Mouse (Mus musculus) thymus, postnatal 0 days (tissue): ENCODE measurements around the gene Smok2a. TPM values are rescaled to one million over a fixed set of nuclear protein-coding genes. Genes with fewer than 3 reads are reported as not detected.
"Not testable (repeated sequence)": the region's sequence is repeated elsewhere in the genome, so short reads cannot be mapped to it uniquely, and the experiment has no call there.

ENCODE experiments used
- DNase-seq: peaks from one replicate; pipeline ENCODE4 v3.0.0-alpha.2; 2015; ENCODE audit warnings: low spot score
- polyA plus RNA-seq: library from polyadenylated mRNA; unstranded; fragments of >200 nt; fragmentation: Nextera tagmentation; extraction: Ambion mirVana; gene quantifications from 2 replicates; pipeline ENCODE4 v1.2.1, GENCODE M21; 2015

Gene Smok2a
- polyA plus RNA-seq = not detected in 2 replicates

DNA sequence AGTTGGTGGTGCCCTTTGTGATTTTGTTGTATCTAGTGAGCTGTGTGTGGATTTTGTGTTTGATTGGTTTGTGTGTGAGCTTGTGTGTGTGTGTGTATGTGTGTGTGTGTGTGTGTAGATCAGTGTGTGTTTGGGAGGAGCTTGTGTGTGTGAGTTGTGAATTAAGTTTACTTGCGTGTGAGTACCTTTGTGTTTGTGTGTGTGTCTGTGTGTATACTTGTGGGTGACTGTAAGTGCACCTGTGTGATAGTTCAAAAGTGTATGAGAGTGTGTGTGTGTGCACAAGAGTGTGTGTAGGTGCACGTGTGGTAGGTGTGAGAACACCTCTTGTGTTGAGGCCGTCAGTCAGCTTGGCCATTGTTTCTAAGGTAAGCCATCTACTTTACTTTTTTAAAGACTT is at the start of gene Smok2a:
Gene Smok2a (plus strand): TSS at position 301 of the 400 bp plus-strand sequence.
- DNase-seq = no peak

DNA sequence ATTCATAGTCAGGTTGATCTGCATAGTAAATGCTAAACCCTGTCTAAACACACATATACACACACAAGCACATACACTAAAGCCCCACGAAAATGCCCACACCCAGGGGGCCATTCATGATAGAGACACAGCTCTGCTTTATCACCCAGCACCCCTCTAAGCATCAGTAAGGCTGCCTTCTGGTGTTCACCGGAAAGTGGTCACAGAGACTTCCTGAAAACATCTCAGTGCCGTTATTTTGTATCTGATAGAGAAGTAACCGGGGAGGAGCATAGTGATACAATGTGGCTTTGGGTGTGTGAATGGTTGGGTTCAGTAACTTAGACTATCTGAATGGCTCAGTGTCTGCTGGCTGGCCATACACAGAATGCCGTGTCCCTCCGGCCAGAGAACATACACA is 47.4 kb upstream of the Smok2a start:
- DNase-seq = not testable (repeated sequence)

DNA sequence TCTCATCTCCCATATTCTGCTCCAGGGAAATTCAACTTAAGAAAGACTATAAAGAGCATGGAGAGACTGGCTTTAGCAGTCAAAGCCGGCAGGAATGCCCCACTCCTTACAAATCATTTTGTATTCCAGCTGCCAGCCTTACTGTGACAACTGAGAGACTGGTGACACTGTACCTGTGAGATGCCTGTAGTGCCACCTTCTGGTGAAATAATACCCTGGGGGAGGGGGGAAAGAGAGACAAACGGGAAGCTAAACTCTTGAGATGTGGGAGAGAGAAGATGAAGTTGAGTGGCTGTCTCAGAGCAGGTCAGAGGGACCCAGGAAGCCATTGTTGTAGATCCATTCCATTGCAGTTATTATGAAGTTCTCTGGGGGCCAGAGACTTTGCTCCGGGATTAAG is 47.0 kb upstream of the Smok2a start:
- DNase-seq = not testable (repeated sequence)

DNA sequence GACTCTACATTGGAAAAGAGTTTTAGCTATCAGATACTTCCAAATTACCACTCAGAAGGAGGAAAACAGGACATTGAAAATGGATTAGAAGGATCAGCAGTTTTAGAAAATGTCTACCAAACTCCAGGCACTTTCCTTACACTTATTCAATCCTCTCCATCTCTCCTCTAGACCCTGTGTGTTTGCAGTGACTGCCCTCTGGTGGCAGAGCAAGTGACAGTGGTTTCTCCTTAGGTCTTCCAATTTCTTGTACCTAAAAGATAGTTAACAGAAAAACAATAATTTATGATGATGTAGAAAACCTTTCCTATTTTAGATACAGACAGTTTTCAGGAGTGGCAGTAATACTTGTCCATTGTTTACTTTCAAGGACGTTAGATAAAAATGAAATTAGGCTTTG is 45.4 kb upstream of the Smok2a start:
- DNase-seq = not testable (repeated sequence)

DNA sequence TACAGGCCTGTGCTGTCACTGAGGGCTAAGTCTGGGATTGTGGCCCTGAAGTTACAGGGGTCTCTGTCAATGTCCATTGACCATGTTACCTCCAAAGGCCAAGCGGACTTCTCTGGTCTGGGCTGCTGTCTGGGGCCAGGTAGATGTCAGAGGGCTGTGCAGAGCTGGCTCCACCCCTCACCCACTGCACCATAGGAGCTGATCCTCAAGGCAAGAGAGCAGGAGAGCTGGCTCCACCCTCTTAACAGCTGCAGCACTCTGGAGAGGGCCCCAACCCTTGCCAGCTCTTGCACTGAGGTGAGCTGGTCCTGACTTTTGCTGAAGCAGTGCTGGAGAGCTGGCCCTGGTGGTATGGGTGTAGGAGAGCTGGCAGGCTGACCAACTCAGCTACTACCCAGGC is 43.2 kb upstream of the Smok2a start:
- DNase-seq = not testable (repeated sequence)

DNA sequence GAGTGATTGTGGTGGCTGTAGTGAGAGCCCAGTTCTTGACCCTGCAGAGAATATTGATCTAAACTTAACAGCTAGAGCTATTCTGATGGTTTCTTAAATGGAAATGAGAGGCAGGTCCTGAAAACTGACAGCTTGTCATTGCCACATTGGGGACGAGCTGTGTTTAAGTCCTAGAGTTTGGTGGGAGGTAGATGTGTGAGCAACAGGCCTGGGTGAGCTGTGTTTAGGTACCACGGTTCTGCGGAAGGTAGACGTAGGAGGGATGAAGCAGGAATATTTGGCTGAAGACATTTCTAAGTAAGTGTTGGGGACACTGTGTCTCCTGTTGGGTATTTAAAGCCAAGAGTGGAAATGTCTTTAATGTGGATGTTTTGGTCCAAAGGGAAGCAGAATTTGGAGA is 42.0 kb upstream of the Smok2a start:
- DNase-seq = not testable (repeated sequence)

DNA sequence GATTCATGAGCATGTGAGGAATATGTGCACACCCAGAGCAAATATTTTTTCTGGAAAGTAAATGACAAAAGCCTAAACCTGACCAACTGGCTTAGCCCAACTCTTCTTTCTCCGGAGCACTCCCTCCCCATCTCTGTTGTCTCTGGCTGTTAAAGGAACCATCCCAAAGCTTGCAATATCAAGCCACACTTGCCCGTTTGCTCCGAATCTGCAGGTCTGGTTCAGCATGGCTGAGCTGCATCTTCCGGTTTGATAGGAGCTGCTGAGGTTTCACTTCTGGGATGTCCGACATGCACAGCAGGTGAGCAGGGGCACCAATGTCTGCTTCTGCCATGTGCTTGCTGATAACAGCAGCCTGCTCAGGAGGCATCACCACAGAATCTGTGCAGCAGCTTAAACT is 40.5 kb upstream of the Smok2a start:
- DNase-seq = peak; percentile 2

DNA sequence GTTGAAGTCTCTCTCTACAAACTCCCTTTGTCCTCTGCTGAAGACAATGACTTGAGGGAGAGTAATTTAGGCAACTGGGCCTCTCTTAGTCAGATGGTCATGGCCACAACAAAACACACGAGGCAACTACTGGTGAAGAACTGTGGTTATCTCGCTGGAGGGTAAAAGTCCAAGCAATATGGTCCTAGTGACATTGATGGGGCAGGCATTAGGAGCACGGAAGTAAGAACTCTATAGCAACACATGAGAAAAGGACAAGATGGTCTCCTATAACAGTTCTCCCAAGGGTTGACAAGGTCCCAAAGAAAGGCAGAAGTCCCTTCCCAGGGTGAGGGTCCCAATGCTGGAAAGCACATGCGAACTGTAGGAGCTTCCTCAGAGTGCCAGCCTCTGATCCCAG is 38.3 kb upstream of the Smok2a start:
- not testable (repeated sequence) for DNase-seq

DNA sequence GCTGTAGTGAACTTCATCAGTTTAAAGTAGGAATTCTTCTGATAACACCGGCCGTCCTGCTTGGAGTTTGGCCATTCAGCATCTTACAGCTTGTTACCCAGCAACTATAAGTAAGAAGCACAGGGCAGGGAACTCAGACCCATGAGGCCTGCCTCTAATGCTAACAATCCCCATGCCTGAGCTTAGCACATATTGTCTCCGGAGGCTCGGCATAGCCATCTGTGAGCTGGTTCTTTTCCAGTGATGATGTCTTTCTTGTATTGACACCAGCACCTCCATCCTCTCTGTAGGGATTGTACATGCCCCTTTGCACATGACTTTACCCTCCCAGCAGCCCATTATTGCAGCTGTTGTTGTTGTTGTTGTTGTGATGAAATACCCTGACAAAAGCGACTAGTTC is 36.5 kb upstream of the Smok2a start:
- DNase-seq = not testable (repeated sequence)

DNA sequence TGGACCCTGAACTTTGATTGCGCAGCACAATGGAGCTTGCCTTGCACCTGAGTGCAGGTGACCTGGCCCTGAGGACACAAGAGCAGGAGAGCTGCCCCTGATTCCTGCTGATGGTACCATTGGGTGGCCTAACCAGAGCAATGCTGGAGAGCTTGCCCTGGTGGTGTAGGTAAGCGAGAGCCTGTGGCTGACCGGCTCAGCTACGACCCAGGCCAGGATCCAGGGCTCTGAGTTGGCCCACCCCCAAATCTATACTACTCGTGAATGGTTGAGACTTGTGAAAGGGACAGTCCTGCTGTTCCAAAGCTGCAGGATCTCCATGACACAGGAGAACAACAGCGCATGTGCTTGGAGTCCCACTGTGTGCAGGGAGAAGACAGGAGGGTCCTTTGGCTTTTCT is 34.4 kb upstream of the Smok2a start:
- DNase-seq = not testable (repeated sequence)

DNA sequence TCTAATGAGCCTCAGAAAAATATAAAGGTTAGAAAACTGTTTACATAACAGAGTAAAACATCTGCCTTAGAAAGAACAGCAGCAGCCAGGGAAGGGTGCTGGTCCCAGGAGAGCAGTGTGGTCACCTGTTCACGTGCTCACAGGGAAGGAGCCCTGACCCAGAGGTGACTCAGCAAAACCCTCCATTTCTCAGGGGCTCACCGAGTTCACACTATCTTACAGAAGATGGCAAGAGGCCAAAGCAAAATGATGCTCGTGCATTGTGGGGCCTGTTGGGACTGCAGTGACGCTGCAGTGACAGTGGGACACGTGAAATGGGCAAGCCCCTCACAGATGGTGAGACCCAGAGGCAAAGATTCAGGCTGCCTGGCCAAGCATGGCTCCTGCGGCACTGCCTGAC is 33.4 kb upstream of the Smok2a start:
- DNase-seq = not testable (repeated sequence)

DNA sequence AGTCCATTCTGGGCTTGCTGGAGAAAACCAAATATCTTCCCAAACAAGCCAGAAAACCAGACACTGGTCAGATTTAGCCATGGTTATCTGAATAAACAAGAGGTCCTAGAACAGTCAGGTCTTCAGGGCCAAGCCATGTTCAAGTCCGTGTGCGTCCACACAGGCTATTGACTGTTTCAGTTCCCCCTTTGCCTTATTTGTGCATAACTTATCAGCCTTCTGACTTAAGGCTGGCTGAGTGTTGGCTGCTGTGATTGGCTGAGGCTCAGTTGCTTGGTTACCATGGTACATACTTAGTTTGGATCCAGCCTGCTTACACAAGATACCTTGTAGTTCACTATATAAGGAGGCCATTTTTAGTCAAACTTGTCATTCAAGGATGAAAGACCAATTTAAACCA is 32.1 kb upstream of the Smok2a start:
- not testable (repeated sequence) for DNase-seq

DNA sequence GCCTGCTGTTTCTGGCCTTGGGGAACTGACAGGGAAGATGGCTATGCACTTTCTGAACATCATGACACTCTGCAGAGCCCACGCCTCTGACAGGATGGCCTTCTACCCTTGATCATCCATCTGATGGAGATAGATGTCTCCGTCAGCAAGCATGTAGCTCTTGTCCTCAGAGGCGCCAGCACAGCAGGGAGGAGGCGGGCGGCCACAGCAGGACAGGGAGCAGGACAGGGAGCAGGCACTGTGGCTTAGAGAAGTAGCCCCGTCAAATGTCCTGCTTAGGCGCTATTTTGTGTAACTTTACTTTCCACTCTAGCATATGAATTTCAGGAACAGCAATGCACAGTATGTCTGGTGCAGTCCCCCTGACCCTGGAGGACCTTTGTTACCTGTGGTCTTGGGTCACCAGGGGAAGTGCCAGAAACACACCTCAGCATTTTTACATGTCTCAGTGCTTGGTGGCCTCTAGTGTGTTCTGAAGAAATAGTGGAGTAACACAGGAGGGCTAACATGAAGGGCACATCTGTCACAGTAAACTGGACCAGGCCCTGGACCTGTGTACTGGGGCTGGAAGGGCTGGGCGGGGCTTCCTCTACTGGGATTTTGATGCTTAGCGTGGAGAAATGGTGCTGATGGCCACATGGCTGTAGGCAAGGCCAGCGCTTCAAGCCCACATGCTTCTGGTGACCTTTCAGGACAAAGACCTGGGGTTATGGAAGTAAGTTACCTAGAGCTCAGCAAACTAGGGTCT is 30.0 kb upstream of the Smok2a start:
- not testable (repeated sequence) for DNase-seq

DNA sequence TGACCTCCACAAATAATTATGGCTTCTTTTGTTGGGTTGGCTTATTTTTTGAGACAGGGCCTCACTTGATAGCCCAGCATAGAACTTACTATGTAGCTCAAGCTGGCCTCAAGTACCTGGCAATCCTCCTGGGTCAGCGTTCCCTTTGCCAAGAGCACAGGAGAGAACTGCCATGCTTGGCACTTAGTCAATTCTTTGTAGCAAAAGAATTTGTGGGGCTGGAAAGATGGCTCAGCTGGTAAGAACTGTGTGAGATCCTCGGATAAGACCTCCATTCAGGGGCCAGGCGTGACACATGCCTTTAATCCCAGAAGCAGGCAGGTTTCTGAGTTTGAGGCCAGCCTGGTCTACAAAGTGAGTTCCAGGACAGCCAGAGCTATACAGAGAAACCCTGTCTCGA is 24.5 kb upstream of the Smok2a start:
- DNase-seq = not testable (repeated sequence)

DNA sequence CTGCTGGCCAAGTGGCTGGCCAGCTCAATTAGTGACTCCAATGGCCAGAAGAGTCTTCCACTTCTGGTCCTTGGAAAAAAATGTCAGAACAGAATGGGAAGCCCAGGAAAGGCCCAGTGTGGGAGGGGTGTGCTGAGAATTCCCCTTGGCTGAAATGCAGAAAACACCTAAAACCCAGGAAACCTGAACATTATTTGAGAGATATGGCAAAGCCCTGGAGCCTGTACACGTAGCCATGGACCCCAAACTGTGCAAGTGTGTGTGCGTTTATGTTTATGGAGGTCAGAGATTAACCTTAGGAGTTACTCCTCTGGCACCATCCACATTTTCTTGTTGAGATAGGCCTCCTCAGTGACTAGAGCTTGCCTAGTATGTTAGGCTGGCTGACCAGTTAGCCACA is 22.2 kb upstream of the Smok2a start:
- DNase-seq = not testable (repeated sequence)

DNA sequence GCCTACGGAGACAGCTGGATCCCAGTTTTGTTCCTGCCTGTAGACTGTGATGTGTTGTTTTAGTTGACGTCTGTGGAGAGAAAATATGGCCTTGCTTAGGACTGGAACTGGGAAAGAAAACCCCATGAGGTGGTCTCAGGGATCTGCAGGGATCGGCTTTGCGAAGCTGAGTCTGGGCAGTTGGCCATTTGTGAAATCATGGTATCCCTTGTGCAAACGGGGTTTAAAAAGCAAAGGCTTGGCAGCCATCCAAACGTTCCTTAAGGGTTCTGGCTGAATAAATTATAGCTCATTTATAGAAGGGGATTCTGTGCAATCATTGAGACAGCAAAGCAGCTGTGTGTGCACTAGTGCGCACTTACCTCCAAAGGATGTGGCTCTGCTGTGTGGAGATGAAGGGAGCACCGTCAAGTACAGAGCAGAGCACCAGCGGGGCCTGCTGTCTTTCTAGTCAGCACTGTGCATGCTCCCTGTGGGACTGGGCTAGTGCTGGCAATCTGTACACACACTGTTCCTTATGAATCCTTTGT is 21.0 kb upstream of the Smok2a start:
- not testable (repeated sequence) for DNase-seq

DNA sequence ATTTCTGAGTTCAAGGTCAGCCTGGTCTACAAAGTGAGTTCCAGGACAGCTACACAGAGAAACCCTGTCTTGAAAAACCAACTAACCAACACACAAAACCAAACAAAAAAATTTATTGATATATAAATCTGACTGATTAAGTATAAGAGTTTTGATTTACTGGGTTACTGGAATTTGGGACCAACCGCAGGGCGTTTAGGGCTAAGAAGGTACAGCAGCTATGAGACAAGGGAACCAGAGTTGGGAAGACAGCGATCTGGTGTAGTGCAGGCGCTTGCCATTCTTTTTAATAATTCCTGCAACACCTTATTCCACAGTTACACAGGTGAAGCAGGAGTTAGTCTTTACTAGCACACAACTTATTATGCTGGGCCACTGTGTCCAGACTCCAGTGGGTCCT is 19.4 kb upstream of the Smok2a start:
- DNase-seq = not testable (repeated sequence)

DNA sequence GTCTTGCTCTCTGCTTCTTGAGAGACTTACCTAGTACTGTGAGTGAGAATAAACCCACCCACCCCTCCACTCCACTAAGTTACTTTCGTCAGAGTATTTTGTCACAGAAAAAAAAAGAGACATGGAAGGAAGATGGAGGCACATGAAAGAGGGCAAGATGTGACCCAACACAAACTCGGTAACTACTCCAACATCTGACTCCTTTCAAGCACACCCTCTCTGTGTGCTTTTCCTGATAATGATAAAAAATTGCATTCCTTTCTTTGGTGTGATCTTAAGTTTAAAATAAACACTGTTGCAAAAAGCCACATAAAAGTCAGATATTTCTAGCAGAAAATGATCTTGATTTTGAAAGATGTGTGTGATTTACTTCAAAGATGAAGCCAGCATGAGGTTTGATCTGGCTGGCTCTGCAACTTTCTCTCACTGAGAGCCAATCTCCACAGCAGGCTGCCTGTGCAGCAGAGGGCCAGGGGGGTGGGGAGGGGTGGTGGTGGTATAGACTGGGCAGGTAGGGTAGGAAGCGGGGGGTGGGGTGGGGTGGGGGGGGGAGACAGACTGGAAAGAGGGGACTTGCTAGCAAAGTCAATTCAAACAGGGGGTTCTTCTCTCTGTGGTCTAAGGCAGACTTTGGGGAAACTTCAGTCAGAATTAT is 18.4 kb upstream of the Smok2a start:
- not testable (repeated sequence) for DNase-seq

DNA sequence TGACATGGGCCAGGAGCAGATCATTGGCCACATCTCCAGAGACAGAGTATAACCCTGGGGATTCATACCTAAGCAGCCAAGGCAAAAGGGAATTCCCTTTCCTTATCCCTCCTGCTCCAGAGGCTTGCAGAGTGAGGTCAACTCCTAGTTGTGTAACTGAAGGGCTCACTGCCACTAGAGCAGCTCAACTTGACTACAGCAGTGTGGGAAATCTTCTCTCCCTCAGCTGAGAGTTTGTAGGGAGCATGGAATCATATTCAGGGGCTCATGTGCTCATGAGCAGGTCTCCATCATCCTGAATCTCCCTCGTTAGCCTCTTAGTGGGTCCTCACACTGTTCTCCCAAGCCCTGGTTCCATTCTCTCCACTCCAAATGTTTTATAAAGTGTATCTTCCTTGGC is 15.7 kb upstream of the Smok2a start:
- not testable (repeated sequence) for DNase-seq

DNA sequence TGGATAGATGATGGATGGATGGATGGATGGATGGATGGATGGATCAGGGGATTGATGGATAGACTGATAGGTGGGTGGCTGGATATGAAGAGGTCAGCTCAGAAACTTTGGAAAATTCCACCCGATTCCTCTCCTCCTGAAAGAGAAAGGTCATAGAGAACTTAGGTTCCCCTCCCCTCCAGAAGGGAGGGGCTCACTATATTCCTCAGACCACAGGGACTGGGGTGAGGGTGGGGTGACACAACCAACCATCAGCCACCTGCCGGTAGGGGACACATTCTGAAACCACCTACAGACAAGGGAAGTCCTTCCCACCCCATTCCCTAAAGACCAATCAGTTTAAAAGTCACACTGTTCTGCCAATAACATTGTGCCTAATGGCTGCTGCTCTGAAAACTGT is 14.5 kb upstream of the Smok2a start:
- DNase-seq = no peak

DNA sequence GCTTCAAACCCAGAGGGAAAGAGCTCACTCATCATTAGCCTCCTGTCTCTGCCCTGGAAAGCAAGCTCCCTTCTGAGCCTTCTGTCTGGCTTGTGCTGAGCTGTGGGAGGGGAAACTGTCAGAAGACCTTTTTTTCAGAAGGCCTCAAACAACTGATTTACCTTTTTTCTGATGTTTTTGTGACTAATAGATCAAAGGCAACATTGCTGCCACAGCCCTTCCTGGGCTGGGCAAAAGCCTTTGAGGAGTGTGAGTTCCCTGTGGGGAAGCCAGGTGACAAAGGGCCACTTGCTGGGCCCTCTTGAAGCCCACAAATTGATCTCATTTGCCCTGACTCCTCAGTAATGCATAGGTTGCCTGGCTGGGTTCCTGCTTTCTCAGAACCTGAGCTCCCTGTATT is 12.5 kb upstream of the Smok2a start:
- DNase-seq = not testable (repeated sequence)

DNA sequence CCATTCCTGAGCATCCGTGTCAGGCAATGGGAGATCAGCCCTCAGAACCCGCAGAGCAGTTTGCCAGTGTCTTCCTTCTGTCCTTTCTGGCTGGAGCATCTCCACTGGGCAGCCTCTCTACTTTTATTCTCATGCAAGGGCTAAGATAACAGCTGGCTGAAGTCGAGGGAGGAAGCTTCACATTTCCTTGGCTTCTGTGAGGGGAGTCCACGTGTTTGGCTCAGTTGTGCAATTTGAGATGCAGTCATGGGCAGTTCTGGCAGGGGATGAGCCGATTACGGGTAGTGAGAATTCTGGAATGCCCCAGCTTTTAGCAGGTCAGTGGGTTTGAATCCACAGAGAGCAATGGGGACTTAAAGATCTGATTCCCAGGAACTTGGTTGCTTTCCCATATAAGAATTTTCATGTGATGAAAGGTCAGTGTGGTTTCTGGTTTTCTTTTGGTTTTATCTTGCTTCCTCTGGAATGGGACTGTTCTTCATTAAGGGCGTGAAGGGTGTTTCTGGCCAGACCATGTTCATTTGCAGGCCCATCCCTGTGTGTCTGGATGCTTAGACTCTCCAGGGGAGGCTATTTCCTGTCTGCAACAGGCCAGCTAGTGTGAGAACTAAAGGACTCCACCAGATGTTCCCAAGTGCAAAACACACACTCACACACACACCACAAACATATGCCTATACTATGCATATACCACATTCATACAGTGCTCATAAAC is 8.7 kb upstream of the Smok2a start:
- no peak for DNase-seq
